Mouse (Mus musculus) CH12.LX (cell line): ENCODE results near the gene Fbxo47. TPM values are rescaled to one million over a fixed set of nuclear protein-coding genes. Genes with fewer than 3 reads are reported as not detected.

ENCODE experiments used
- DNase-seq: peaks from one replicate; pipeline ENCODE4 v3.0.0-alpha.2; 2013; ENCODE audit errors: extremely low read depth
- H3K27ac ChIP-seq: 2 replicates; pipeline ENCODE4 v1.5.1; 2012; ENCODE audit warnings: low read depth, mild to moderate bottlenecking, control low read depth, moderate library complexity; ENCODE audit not compliant: insufficient read depth
- H3K27me3 ChIP-seq: replicated peaks from 2 replicates; pipeline ENCODE3; 2012; ENCODE audit warnings: inconsistent platforms
- H3K36me3 ChIP-seq, 2 experiments: replicated peaks in 1 of 2; 2 replicates each; pipeline versions ENCODE3 to v1.6.1; 2012; ENCODE audit warnings: inconsistent platforms in 1 of 2, low read length in 1 of 2, mild to moderate bottlenecking in 1 of 2, mixed read lengths in 1 of 2, moderate library complexity in 1 of 2; ENCODE audit not compliant: control insufficient read depth in 1 of 2, insufficient read depth in 1 of 2
- H3K4me1 ChIP-seq, 2 experiments: 2 replicates each; pipeline ENCODE4 v1.6.1; 2012; ENCODE audit warnings: inconsistent platforms in 1 of 2, moderate library complexity in 1 of 2; ENCODE audit not compliant: insufficient read depth in 2 of 2, control insufficient read depth in 1 of 2
- H3K4me2 ChIP-seq: 2 replicates; pipeline ENCODE4 v1.6.1; 2012; ENCODE audit warnings: low read depth, mild to moderate bottlenecking, control low read depth; ENCODE audit not compliant: poor library complexity, insufficient read depth, severe bottlenecking
- H3K4me3 ChIP-seq, 3 experiments: fragments of 150-350 bp in 1 of 3; sonication (generic) in 1 of 3; replicated peaks in 1 of 3; 2 replicates each; pipeline versions ENCODE3 to v1.5.1; 2011 to 2012; ENCODE audit warnings: low read depth in 2 of 3, low read length in 2 of 3, mild to moderate bottlenecking in 2 of 3, moderate library complexity in 2 of 3, control low read depth in 1 of 3, improper control_type of control experiment in 1 of 3, inconsistent platforms in 1 of 3, mixed read lengths in 1 of 3; ENCODE audit not compliant: poor library complexity in 1 of 3
- H3K79me2 ChIP-seq: replicated peaks from 2 replicates; pipeline ENCODE4 v1.6.1; 2012; ENCODE audit warnings: mild to moderate bottlenecking, moderate library complexity; ENCODE audit not compliant: control insufficient read depth, poor library complexity, insufficient read depth, severe bottlenecking; ENCODE audit errors: extremely low read depth
- H3K9ac ChIP-seq: 2 replicates; pipeline ENCODE4 v1.6.1; 2012; ENCODE audit warnings: low read depth, mild to moderate bottlenecking, control low read depth, moderate library complexity; ENCODE audit not compliant: insufficient read depth
- H3K9me3 ChIP-seq: replicated peaks from 2 replicates; pipeline ENCODE3; 2012; ENCODE audit warnings: low read length, inconsistent platforms, mixed read lengths
- CHD1 ChIP-seq: IDR thresholded peaks from 2 replicates; pipeline ENCODE4 v1.6.1; 2012; ENCODE audit warnings: low read depth, low read length, improper control_type of control experiment, inconsistent platforms
- E2F4 ChIP-seq: IDR thresholded peaks from 2 replicates; pipeline ENCODE4 v1.6.1; 2011; ENCODE audit warnings: low read depth, low read length, improper control_type of control experiment; ENCODE audit not compliant: insufficient replicate concordance
- ELF1 ChIP-seq: IDR thresholded peaks from 2 replicates; pipeline ENCODE4 v1.6.1; 2014; ENCODE audit warnings: low read depth, mild to moderate bottlenecking, inconsistent platforms, low read length, improper control_type of control experiment
- EP300 ChIP-seq: IDR thresholded peaks from 2 replicates; pipeline ENCODE4 v1.6.1; 2011; ENCODE audit warnings: low read length, improper control_type of control experiment
- GABPA ChIP-seq: IDR thresholded peaks from 2 replicates; pipeline ENCODE4 v1.6.1; 2012; ENCODE audit warnings: low read depth, low read length, improper control_type of control experiment, inconsistent platforms; ENCODE audit not compliant: insufficient replicate concordance
- HCFC1 ChIP-seq: IDR thresholded peaks from 2 replicates; pipeline ENCODE4 v1.6.1; 2012; ENCODE audit warnings: low read depth, mild to moderate bottlenecking, inconsistent platforms, low read length, improper control_type of control experiment
- JUN ChIP-seq: IDR thresholded peaks from 2 replicates; pipeline ENCODE4 v1.6.1; 2011; ENCODE audit warnings: low read depth, mild to moderate bottlenecking, low read length, improper control_type of control experiment, moderate library complexity; ENCODE audit not compliant: insufficient read depth
- KAT2A ChIP-seq: IDR thresholded peaks from 2 replicates; pipeline ENCODE4 v1.6.1; 2012; ENCODE audit warnings: low read length, improper control_type of control experiment, inconsistent platforms; ENCODE audit not compliant: insufficient replicate concordance
- MAFK ChIP-seq: IDR thresholded peaks from 2 replicates; pipeline ENCODE4 v1.6.1; 2011; ENCODE audit warnings: low read length, improper control_type of control experiment; ENCODE audit not compliant: insufficient replicate concordance
- MEF2A ChIP-seq: IDR thresholded peaks from 2 replicates; pipeline ENCODE4 v1.6.1; 2014; ENCODE audit warnings: low read depth, mild to moderate bottlenecking, inconsistent platforms, low read length, improper control_type of control experiment, borderline replicate concordance
- MYC ChIP-seq: IDR thresholded peaks from 2 replicates; pipeline ENCODE4 v1.6.1; 2011; ENCODE audit warnings: low read depth, mild to moderate bottlenecking, improper control_type of control experiment, low read length
- NRF1 ChIP-seq: IDR thresholded peaks from 2 replicates; pipeline ENCODE4 v1.6.1; 2014; ENCODE audit warnings: low read depth, mild to moderate bottlenecking, inconsistent platforms, low read length, improper control_type of control experiment, moderate library complexity
- PAX5 ChIP-seq: IDR thresholded peaks from 2 replicates; pipeline ENCODE4 v1.6.1; 2012; ENCODE audit warnings: low read length, inconsistent platforms, mixed read lengths
- POLR2A ChIP-seq: IDR thresholded peaks from 2 replicates; pipeline ENCODE4 v1.6.1; 2011; ENCODE audit warnings: low read depth, mild to moderate bottlenecking, improper control_type of control experiment, low read length
- POLR2AphosphoS2 ChIP-seq: IDR thresholded peaks from 2 replicates; pipeline ENCODE4 v1.6.1; 2011; ENCODE audit warnings: low read depth, low read length, improper control_type of control experiment
- SIN3A ChIP-seq: IDR thresholded peaks from 2 replicates; pipeline ENCODE4 v1.6.1; 2012; ENCODE audit warnings: low read length, improper control_type of control experiment, inconsistent platforms
- SMC3 ChIP-seq: IDR thresholded peaks from 2 replicates; pipeline ENCODE4 v1.6.1; 2011; ENCODE audit warnings: low read depth, low read length, improper control_type of control experiment
- TBP ChIP-seq: conservative IDR thresholded peaks from 2 replicates; pipeline ENCODE4 v1.6.1; 2011; ENCODE audit warnings: low read depth, low read length, improper control_type of control experiment
- TCF12 ChIP-seq: IDR thresholded peaks from 2 replicates; pipeline ENCODE4 v1.6.1; 2014; ENCODE audit warnings: low read depth, mild to moderate bottlenecking, inconsistent platforms, low read length, improper control_type of control experiment
- UBTF ChIP-seq: IDR thresholded peaks from 2 replicates; pipeline ENCODE4 v1.6.1; 2012; ENCODE audit warnings: low read depth, mild to moderate bottlenecking, inconsistent platforms, low read length, improper control_type of control experiment, moderate library complexity
- USF1 ChIP-seq: IDR thresholded peaks from 2 replicates; pipeline ENCODE4 v1.6.1; 2014; ENCODE audit warnings: low read depth, mild to moderate bottlenecking, inconsistent platforms, low read length, improper control_type of control experiment
- USF2 ChIP-seq: conservative IDR thresholded peaks from 2 replicates; pipeline ENCODE4 v1.6.1; 2011; ENCODE audit warnings: low read depth, low read length, improper control_type of control experiment
- ZC3H11A ChIP-seq: IDR thresholded peaks from 2 replicates; pipeline ENCODE4 v1.6.1; 2012; ENCODE audit warnings: low read depth, mild to moderate bottlenecking, inconsistent platforms, low read length, improper control_type of control experiment
- ZKSCAN1 ChIP-seq: IDR thresholded peaks from 2 replicates; pipeline ENCODE4 v1.6.1; 2012; ENCODE audit warnings: low read depth, inconsistent platforms, low read length, improper control_type of control experiment, borderline replicate concordance
- ZMIZ1 ChIP-seq: IDR thresholded peaks from 2 replicates; pipeline ENCODE4 v1.6.1; 2012; ENCODE audit warnings: low read depth, mild to moderate bottlenecking, inconsistent platforms, low read length, improper control_type of control experiment
- dilution Hi-C: fragments of 300-500 bp; cut with MboI; formaldehyde crosslinking; loops from 2 replicates; pipeline ENCODE4 v1.14.3; 2020; ENCODE audit warnings: low sequenced_read_pairs; ENCODE audit not compliant: extremely low pct_unique_long_range_greater_than_20kb, extremely low pct_ligation_motif_present
- in situ Hi-C: fragments of 300-500 bp; cut with MboI; formaldehyde crosslinking; loops from 3 replicates; pipeline ENCODE4 v1.14.3; 2019; ENCODE audit warnings: low sequenced_read_pairs, low pct_ligation_motif_present, low pct_unique_long_range_greater_than_20kb, mixed read lengths
- polyA plus RNA-seq: library from polyadenylated mRNA; unstranded; fragments of >175 nt; gene quantifications from 2 replicates; pipeline ENCODE4 v1.2.1, GENCODE M21; 2012; ENCODE audit warnings: low read depth; ENCODE audit not compliant: insufficient read length
- total RNA-seq, 2 experiments: library from RNA; depleted of rRNA; stranded (reverse); fragments of 300-350 nt in 1 of 2; fragments of >200 nt in 1 of 2; gene quantifications; 2 replicates each; pipeline ENCODE4 v1.2.3; 2012 to 2014

The Fbxo47 gene
- total and polyA plus RNA-seq, 3 experiments, result 1.1 to 3.0 (median 2.0) TPM

- no peak overlapping the region for H3K9ac ChIP-seq
- H3K27me3 ChIP-seq, result no peaks in the 10 kb centered on the region
- H3K36me3 ChIP-seq, result peaks cover 0 to 83% of the 10 kb centered on the region in 2 experiments
- H3K4me3 ChIP-seq, result no peak overlapping the region
- H3K4me2 ChIP-seq, result no peak overlapping the region
- dilution Hi-C loops, result no loop called here
- DNase-seq, result no peak
- no peaks in the 10 kb centered on the region for H3K79me2 ChIP-seq
- TF ChIP-seq EP300 (no peak), POLR2A (no peak), E2F4 (no peak), PAX5 (no peak), TBP (no peak), KAT2A (no peak), JUN (no peak), MYC (no peak), ZC3H11A (no peak), SIN3A (no peak), TCF12 (no peak), NRF1 (no peak), MAFK (no peak), SMC3 (no peak), USF1 (no peak), ZMIZ1 (no peak), CHD1 (no peak), MEF2A (no peak), USF2 (no peak), UBTF (no peak)
- in situ Hi-C loops, result no loop called here
- H3K4me1 ChIP-seq, result peaks cover 16 to 74% of the 10 kb centered on the region in 2 experiments
- H3K9me3 ChIP-seq, result no peaks in the 10 kb centered on the region
- H3K27ac ChIP-seq, result no peak overlapping the region
These were observed 67.0 kb downstream of the Fbxo47 start for GRCm38 (mm10) chr11:97816916-97817315.

DNA sequence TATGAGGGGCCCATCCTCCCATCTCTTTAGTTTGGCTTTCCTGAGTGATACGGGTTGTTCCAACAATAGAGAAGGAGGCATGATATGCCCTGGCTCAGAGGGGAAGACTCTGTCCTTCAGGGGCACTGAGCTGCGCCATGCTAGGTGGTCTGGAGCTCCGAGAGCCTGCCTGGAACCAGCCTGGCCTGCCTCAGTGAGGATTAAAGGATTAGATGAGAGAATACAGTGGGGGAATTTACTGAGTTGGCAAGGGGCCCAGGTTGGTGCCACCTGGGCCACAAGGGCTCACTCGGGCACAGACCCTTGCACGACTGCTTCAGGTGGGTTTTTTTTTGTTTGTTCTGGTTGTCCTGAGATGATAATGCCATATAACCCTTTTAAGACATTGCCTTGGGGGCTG, 67.8 kb downstream of the Fbxo47 start:
- dilution Hi-C loops, result no loop called here
- no peak for DNase-seq
- Histone ChIP-seq H3K27ac (no peak overlapping the region), H3K9me3 (no peaks in the 10 kb centered on the region), H3K27me3 (no peaks in the 10 kb centered on the region), H3K4me2 (no peak overlapping the region), H3K36me3 (peaks cover 0 to 81% of the 10 kb centered on the region in 2 experiments), H3K4me3 (no peak overlapping the region), H3K79me2 (no peaks in the 10 kb centered on the region), H3K4me1 (peaks cover 12 to 73% of the 10 kb centered on the region in 2 experiments), H3K9ac (no peak overlapping the region)
- TF ChIP-seq ZKSCAN1 (no peak), TBP (no peak), ELF1 (no peak), CHD1 (no peak), USF2 (no peak), ZC3H11A (no peak), POLR2A (no peak), HCFC1 (no peak), SMC3 (no peak), GABPA (no peak), POLR2AphosphoS2 (no peak)
- in situ Hi-C loops, result no loop called here
